Mouse (Mus musculus) kidney, adult 2 months (tissue): ENCODE data around the gene Lgals4.

Experiments
- CTCF ChIP-seq: fragments of 200-500 bp; conservative IDR thresholded peaks from 2 replicates; pipeline ENCODE4 v1.5.1; 2011; ENCODE audit warnings: low read depth, mild to moderate bottlenecking, control low read depth, low read length, moderate library complexity, mixed read lengths; ENCODE audit not compliant: insufficient read depth, insufficient read length
- POLR2A ChIP-seq: fragments of 200-500 bp; IDR thresholded peaks from one replicate; pipeline ENCODE4 v1.6.1; 2011; ENCODE audit warnings: low read depth, low read length, control low read depth

DNA sequence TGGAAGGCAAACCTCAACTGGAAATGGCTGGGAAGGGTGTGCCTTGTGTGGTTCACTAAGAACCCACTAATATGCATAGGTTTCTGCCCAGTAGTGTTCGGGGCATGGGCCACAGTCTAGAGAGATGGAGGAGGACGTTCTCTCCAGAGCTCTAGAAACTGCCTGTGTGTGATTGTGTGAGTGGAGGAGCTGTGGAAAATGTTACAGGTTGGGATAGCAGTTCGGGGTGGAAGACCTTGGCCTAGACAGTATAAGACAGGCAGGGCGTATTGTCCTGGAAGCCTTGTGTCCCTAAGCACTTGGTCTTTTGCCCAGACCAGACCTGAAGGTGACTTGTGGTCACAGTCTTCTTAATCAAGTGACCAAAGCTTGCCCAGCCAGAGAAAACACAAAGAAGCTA lies 21.2 kb upstream of the Lgals4 start:
- no peak for TF ChIP-seq POLR2A
- TF ChIP-seq CTCF, result no peak
